Mouse (Mus musculus): ENCODE data around the gene Nudt1. TPM values are rescaled to one million over a fixed set of nuclear protein-coding genes. Genes with fewer than 3 reads are reported as not detected.

Nudt1 gene
- total and polyA plus RNA-seq, 3 experiments: 69.4 to 75.2 (median 74.6) TPM

DNA sequence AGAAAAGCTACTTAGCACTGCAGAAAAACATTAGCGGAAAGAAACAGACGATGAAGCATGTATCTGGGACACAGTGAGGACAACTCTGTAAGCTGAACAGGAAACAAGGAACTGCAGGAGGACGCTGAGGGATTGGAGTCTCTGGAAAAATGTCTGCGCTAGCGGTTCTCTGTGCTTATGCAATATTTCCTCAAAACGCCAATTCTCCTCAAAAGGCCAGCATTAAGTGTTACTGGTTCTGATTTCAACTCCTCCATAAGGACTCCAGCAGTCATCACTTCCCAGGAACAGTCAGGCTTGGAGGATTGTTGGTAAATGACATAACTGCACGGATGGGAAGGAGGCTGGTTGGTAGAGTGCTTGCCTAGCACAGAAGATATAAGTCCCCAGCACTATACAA lies 59.7 kb downstream of the Nudt1 start:
- dilution Hi-C loops (cut with MboI; ENCODE audit: extremely low pct_ligation_motif_present, extremely low pct_unique_long_range_greater_than_20kb, low sequenced_read_pairs) (no loop called here), in situ Hi-C loops (cut with MboI; ENCODE audit: low pct_ligation_motif_present, low pct_unique_long_range_greater_than_20kb, low sequenced_read_pairs) (no loop called here)
- no peak for DNase-seq (ENCODE audit: extremely low read depth)
- TF ChIP-seq JUND (conservative IDR thresholded peaks at IDR 0.05; ENCODE audit: low read depth, low read length) (no peak), KAT2A (IDR thresholded peaks at IDR 0.05; ENCODE audit: insufficient replicate concordance, low read length) (no peak), CHD1 (IDR thresholded peaks at IDR 0.05; ENCODE audit: low read depth, low read length) (no peak), E2F4 (IDR thresholded peaks at IDR 0.05; ENCODE audit: insufficient replicate concordance, low read depth, low read length) (no peak), ZC3H11A (IDR thresholded peaks at IDR 0.05; ENCODE audit: low read depth, low read length) (no peak), RCOR1 (conservative IDR thresholded peaks at IDR 0.05; ENCODE audit: low read depth, low read length) (no peak), USF1 (IDR thresholded peaks at IDR 0.05; ENCODE audit: low read depth, low read length) (no peak), ZMIZ1 (IDR thresholded peaks at IDR 0.05; ENCODE audit: low read depth, low read length) (no peak), GABPA (IDR thresholded peaks at IDR 0.05; ENCODE audit: insufficient replicate concordance, low read depth, low read length) (no peak), IRF4 (IDR thresholded peaks at IDR 0.05; ENCODE audit: low read depth, low read length) (no peak), MYC (IDR thresholded peaks at IDR 0.05; ENCODE audit: low read depth, low read length) (no peak), MEF2A (IDR thresholded peaks at IDR 0.05; ENCODE audit: borderline replicate concordance, low read depth, low read length) (no peak), TBP (conservative IDR thresholded peaks at IDR 0.05; ENCODE audit: low read depth, low read length) (no peak), EP300 (IDR thresholded peaks at IDR 0.05; ENCODE audit: low read length) (no peak), CTCF (conservative IDR thresholded peaks at IDR 0.05 in 1 of 2, IDR thresholded peaks at IDR 0.05 in 1 of 2; ENCODE audit: low read depth in 2 of 2, low read length in 2 of 2) (no peak)
- Histone ChIP-seq H3K27ac (ENCODE audit: insufficient read depth, low read depth) (no peak overlapping the region), H3K4me2 (ENCODE audit: insufficient read depth, low read depth, poor library complexity, severe bottlenecking) (no peak overlapping the region), H3K9ac (ENCODE audit: insufficient read depth, low read depth) (no peak overlapping the region), H3K9me3 (replicated peaks; ENCODE audit: low read length) (peaks cover 6% of the 10 kb centered on the region), H3K4me1 (ENCODE audit: control insufficient read depth in 1 of 2, insufficient read depth in 2 of 2) (peaks cover 8 to 69% of the 10 kb centered on the region in 2 experiments), H3K4me3 (replicated peaks in 1 of 3; ENCODE audit: low read depth in 2 of 3, low read length in 2 of 3, poor library complexity in 1 of 3) (no peak overlapping the region), H3K27me3 (replicated peaks) (no peaks in the 10 kb centered on the region), H3K36me3 (replicated peaks in 1 of 2; ENCODE audit: control insufficient read depth in 1 of 2, insufficient read depth in 1 of 2, low read length in 1 of 2) (peaks cover 0 to 26% of the 10 kb centered on the region in 2 experiments), H3K79me2 (replicated peaks; ENCODE audit: control insufficient read depth, extremely low read depth, insufficient read depth, poor library complexity, severe bottlenecking) (peaks cover 2% of the 10 kb centered on the region)

DNA sequence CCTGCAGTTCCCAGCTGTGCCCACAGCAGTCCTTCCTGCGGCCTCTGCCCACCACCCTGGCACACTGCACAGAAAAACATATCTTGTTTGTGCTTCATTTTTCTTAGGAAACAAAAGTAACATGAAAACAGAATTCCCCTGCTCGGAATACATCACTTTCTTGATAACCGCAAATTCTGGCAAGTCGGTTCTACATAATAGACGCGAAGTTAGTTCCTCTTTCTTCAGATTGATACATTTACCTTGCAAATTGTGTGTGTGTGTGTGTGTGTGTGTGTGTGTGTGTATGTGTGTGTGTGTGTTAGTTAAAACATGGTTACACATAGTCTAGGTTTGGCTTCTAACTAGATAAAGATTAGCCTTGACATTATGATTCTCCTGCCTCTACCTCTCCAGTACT lies 61.2 kb downstream of the Nudt1 start:
- Histone ChIP-seq H3K9me3 (replicated peaks; ENCODE audit: low read length) (peaks cover 6% of the 10 kb centered on the region), H3K27me3 (replicated peaks) (no peaks in the 10 kb centered on the region), H3K36me3 (replicated peaks in 1 of 2; ENCODE audit: control insufficient read depth in 1 of 2, insufficient read depth in 1 of 2, low read length in 1 of 2) (peaks cover 0 to 26% of the 10 kb centered on the region in 2 experiments), H3K79me2 (replicated peaks; ENCODE audit: control insufficient read depth, extremely low read depth, insufficient read depth, poor library complexity, severe bottlenecking) (peaks cover 2% of the 10 kb centered on the region), H3K9ac (ENCODE audit: insufficient read depth, low read depth) (no peak overlapping the region), H3K4me3 (replicated peaks in 1 of 3; ENCODE audit: low read depth in 2 of 3, low read length in 2 of 3, poor library complexity in 1 of 3) (peak overlapping the region in 2 of 3 experiments; percentile 26 to 30), H3K4me2 (ENCODE audit: insufficient read depth, low read depth, poor library complexity, severe bottlenecking) (peak overlapping the region; percentile 61), H3K4me1 (ENCODE audit: control insufficient read depth in 1 of 2, insufficient read depth in 2 of 2) (peaks cover 18 to 78% of the 10 kb centered on the region in 2 experiments), H3K27ac (ENCODE audit: insufficient read depth, low read depth) (peak overlapping the region; percentile 45; the same call in 1 of the 2 replicates)
- dilution Hi-C loops (cut with MboI; ENCODE audit: extremely low pct_ligation_motif_present, extremely low pct_unique_long_range_greater_than_20kb, low sequenced_read_pairs): no loop called here
- DNase-seq (ENCODE audit: extremely low read depth): peak; percentile 73
- TF ChIP-seq RCOR1 (conservative IDR thresholded peaks at IDR 0.05; ENCODE audit: low read depth, low read length) (no peak), USF2 (conservative IDR thresholded peaks at IDR 0.05; ENCODE audit: low read depth, low read length) (no peak), MYC (IDR thresholded peaks at IDR 0.05; ENCODE audit: low read depth, low read length) (no peak), EP300 (IDR thresholded peaks at IDR 0.05; ENCODE audit: low read length) (peak; percentile 69), NRF1 (IDR thresholded peaks at IDR 0.05; ENCODE audit: low read depth, low read length) (no peak), SMC3 (IDR thresholded peaks at IDR 0.05; ENCODE audit: low read depth, low read length) (no peak), ZNF384 (IDR thresholded peaks at IDR 0.05; ENCODE audit: low read depth, low read length) (no peak), ZKSCAN1 (IDR thresholded peaks at IDR 0.05; ENCODE audit: borderline replicate concordance, low read depth, low read length) (no peak), POLR2AphosphoS2 (IDR thresholded peaks at IDR 0.05; ENCODE audit: low read depth, low read length) (no peak), CHD1 (IDR thresholded peaks at IDR 0.05; ENCODE audit: low read depth, low read length) (no peak), KAT2A (IDR thresholded peaks at IDR 0.05; ENCODE audit: insufficient replicate concordance, low read length) (no peak), SIN3A (IDR thresholded peaks at IDR 0.05; ENCODE audit: low read length) (no peak), NELFE (IDR thresholded peaks at IDR 0.05; ENCODE audit: low read depth, low read length) (no peak), CTCF (conservative IDR thresholded peaks at IDR 0.05 in 1 of 2, IDR thresholded peaks at IDR 0.05 in 1 of 2; ENCODE audit: low read depth in 2 of 2, low read length in 2 of 2) (no peak), IRF4 (IDR thresholded peaks at IDR 0.05; ENCODE audit: low read depth, low read length) (peak; percentile 30; the same call in 1 of the 2 replicates), POLR2A (IDR thresholded peaks at IDR 0.05; ENCODE audit: low read depth, low read length) (no peak), ELF1 (IDR thresholded peaks at IDR 0.05; ENCODE audit: low read depth, low read length) (no peak), MEF2A (IDR thresholded peaks at IDR 0.05; ENCODE audit: borderline replicate concordance, low read depth, low read length) (no peak), BHLHE40 (IDR thresholded peaks at IDR 0.05; ENCODE audit: low read depth, low read length) (peak; percentile 40; the same call in 1 of the 2 replicates), UBTF (IDR thresholded peaks at IDR 0.05; ENCODE audit: low read depth, low read length) (no peak), ETS1 (conservative IDR thresholded peaks at IDR 0.05; ENCODE audit: low read depth, low read length) (peak; percentile 40; the same call in 1 of the 2 replicates), GABPA (IDR thresholded peaks at IDR 0.05; ENCODE audit: insufficient replicate concordance, low read depth, low read length) (no peak), E2F4 (IDR thresholded peaks at IDR 0.05; ENCODE audit: insufficient replicate concordance, low read depth, low read length) (no peak), MXI1 (IDR thresholded peaks at IDR 0.05; ENCODE audit: low read depth, low read length) (no peak)
- in situ Hi-C loops (cut with MboI; ENCODE audit: low pct_ligation_motif_present, low pct_unique_long_range_greater_than_20kb, low sequenced_read_pairs): no loop called here

All from CH12.LX (cell line).